Mouse (Mus musculus) ovary, postnatal 10 days (tissue): Measurements from ENCODE around the gene Gm12184.
"Not testable (repeated sequence)": the region's sequence is repeated elsewhere in the genome, so short reads cannot be mapped to it uniquely, and the experiment has no call there.

ENCODE experiments used
- DNase-seq: peaks from one replicate; pipeline ENCODE4 v3.0.0; 2022; ENCODE audit warnings: low spot score

The Gm12184 gene

DNA sequence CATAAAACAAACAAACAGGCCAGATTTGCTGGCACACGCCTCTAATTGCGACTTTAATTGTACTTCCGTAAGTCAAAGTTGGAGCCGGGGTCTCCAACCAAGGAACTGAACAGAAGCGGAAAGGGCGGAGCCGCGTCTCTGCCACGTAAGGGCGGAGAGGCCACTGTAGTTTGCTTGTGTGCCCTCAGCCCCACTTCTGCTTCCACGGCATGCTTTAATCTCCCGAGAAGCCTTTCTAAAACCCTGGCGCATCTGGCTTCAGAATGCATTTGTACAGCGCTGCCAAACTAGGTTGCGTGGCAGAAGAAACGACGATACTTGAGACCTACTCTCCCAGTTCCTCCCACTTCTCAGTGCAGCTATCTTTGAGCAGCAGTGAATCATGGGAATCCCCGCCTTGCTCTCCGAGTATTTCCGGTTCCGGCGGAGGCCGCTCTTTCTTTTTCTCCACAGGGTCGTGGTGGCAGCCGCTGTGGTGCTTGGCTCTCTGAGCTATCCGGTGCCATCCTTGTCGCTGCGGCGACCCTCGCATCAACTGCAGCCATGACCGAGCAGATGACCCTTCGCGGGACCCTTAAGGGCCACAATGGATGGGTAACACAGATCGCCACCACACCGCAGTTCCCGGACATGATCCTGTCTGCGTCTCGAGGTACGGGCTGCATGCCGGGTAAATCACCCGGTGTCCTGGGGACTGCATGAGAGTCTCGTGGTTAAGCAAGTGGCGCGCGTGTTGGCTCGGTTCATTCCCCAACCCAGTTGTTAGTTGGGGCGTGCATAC lies 26.3 kb downstream of the Gm12184 start, which contains the start of gene Rack1:
TSS of gene Rack1 (plus strand) at position 412 of the 781 bp plus-strand sequence.
- DNase-seq: peak; percentile 84

DNA sequence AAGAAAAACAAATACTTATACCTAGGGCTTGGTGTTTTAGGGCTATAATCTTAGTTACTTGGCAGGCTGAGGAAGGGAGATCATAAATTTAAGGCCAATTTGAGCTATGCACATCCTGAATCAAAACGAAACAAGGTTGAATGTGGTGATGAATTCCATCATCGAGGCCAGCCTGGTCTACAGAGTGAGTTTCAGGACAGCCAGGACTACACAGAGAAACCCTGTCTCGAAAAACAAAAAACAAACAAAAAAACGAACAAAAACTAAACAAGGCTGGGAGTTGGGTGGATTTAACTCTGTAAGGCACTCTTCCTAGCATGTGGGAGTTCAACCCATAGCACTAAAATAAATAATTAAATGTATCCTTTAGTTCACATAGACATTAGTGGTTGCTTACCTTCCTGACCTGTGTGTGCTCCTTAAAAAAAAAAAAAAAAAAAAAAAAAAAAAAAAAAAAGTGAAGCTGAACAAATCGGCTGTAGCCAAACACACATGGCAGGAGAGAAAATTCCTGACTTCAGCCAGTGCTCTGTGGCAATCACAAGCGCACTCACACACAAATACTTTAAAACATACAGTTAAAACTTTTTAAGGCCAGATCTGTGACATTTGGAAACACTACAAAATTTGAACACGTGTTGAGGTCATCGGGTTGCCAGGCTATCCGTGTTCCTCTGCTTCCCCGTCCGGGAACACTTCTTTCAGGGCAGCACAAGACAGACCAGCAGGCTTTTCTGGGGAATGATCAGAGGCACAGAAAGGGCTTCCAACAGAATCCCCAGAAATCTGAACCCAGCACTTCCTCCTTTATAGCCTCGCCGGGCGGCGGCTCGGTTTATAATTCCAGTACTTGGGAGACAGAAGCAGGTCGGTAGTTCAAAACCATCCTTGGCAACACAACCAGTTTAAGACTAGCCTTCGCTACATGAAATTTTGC lies 27.2 kb downstream of the Gm12184 start:
- DNase-seq: no peak

DNA sequence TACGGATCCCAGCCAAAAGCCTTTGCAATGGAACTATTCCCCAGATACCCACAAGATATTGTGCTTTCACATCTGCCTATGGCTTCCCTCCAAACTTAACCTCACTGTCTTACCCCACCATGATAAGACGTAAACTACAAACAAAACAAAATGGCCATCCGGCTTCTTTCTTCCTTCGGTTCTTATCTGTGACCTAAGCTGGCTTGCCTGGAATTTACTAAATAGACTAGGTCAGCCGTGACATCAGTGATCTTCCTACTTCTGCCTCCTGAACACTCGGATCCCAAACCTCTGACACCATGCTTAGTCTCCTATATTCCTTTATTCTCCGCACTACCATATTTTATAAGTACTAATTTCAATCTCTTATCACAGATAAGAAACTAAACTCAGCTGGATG lies 28.1 kb downstream of the Gm12184 start:
- no peak for DNase-seq

DNA sequence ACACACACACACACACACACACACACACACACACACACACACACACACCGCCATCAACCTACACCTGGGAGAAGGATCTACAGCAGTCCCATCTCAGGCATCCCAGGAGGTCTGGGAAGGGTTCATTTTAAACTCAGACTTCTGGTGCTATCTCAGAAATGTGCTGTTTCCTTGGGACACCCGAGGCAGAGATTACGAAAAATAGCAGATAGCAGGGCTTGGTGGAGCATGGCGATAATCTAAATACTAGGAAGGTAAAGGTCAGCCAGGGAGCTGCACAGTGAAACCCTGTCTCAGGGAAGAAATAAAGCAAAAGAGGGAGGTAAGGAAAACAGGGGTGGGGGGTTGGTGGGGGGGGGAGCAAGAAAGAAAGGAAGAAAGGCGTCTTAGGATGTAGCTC lies 29.2 kb downstream of the Gm12184 start:
- DNase-seq: no peak

DNA sequence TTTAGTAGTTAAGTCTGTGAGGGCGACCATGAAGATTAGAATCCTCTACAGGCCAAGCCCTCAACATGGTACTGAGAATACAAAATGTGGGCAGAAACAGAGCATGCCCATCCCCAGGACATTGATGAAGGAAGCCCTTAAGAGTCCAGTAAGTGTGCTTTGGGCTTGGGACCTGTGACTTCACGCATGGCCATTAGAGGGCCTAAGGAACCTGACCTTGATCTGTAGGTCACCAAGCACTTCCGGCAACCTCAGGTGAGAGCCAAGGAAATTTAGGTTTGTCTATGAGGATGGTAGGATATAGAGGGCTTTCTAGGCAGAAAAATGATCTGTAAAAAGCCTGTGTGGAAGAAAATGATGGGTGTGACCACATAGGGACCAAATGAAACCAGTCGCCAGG lies 30.2 kb downstream of the Gm12184 start:
- no peak for DNase-seq

DNA sequence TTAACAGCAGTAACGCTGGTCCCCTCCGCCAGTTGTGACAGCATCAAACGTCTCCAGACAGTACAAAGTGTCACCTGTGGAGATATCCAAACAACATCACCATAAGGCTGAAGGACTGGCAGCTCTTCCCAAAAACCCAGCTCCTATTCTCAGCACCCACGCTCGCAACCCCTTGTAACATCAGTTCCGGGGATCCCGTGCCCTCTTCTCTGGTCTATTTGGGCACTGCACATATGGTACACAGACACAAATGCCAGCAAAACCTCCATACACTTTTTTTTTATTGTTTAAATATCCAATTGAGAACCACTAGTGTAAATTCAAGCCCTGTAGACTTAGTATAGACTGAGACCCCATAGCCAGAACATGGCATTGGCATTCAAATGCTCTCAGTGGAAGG lies 31.2 kb downstream of the Gm12184 start:
- DNase-seq: no peak

DNA sequence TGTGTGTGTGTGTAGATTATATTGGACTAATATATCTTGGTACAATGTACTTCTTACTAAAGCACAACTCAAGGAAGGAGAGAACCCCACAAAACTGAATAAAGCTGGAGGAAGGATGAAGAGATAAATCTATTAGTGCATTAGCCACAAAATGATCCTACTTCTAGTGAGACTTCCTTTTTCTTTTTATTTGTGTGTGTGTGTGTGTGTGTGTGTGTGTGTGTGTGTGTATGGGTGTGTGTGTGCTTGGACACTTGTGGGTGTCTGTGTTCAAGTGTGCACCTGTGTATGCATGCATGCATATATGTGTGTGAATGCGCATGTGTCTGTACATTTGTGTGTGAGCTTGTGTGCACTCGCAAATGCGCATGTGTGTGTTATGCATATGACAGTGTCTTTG lies 33.3 kb downstream of the Gm12184 start:
- no peak for DNase-seq

DNA sequence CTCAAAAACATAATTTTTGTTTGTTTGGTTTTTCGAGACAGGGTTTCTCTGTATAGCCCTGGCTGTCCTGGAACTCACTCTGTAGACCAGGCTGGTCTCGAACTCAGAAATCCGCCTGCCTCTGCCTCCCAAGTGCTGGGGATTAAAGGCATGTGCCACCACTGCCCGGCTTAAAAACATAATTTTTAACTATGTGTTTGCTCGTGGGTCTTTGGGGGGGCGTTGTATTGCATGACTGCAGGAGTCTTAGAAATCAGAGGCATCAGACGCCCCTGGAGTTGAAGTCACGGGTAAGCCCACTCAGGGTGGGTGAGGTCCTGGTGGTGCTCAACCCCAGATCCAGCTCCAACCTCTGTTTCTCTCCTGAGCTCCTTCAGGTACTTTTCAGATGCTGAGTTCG lies 34.6 kb downstream of the Gm12184 start:
- DNase-seq: not testable (repeated sequence)

DNA sequence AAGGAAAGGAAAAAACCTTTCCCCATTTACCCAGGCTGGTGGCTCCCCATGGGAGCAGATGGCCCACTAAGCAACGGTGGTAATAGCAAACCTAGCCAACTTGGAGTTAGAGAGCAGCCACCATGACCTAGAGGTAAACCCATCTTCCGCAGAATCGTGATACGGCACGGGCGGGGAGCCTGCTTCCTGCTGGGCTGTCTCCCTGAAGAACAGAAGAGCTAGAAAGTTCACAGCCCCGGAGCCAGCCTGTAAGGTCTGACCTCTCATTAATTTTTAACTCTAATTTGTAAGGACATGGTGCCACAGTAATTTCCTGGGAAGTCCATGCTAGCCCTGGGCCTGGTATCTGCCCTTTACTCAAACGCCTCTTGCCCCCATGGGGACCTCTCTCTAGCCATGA lies 35.5 kb downstream of the Gm12184 start:
- DNase-seq: no peak

DNA sequence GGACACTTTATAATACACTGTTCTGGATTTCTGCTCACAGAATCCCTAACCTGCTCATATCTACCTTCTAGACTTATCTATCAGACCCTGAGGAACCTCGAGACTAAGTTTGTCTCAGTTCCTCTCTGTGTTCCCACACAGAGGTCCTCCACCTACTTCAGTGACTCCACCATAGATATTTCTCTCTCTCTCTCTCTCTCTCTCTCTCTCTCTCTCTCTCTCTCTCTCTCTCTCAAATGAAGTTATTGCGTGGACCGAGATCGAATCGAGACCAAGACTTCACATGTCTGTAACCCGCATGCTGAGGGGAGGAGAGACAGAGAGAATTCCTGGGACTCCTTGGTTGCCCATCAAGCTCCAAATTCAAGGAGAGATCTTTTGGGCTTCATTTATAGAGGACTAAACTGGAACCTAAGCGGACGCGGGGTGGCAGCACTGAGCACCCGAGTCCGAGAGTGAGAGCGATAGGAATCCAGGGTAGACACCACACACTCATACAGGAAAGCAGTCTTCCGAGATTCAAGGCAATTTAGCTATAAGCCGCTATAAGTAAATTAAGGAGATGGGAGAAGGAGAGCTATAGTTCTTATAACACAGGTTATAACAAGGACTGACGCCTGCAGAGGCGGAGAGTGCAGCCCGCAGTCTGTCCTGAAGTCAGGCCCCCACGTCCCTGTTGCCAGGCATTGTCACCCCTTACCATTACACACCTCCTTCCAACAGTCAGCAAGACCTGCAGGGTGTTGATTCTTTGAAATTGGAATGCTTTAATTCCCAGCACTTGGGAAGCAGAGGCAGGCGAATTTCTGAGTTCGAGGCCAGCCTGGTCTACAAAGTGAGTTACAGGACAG lies 36.3 kb downstream of the Gm12184 start:
- peak; percentile 73 for DNase-seq

DNA sequence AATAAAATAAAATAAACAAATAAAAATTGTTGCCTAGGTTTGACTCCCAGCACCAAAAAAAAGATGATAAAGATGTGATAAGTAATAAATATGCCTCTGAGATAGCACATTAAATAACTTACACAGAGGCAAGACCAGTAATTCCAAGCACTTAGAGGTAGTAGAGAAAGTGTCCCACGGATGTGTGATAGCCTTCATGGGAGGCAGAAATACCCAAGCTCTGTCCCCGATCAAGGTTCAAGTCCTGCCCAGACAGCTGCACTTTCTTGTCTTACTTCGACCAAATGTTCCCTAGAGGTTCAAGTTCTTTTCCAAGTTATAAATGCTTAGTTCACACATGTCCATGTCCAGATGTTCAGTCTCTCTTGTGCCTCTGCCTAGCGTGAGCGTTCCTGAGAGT lies 37.2 kb downstream of the Gm12184 start:
- no peak for DNase-seq

DNA sequence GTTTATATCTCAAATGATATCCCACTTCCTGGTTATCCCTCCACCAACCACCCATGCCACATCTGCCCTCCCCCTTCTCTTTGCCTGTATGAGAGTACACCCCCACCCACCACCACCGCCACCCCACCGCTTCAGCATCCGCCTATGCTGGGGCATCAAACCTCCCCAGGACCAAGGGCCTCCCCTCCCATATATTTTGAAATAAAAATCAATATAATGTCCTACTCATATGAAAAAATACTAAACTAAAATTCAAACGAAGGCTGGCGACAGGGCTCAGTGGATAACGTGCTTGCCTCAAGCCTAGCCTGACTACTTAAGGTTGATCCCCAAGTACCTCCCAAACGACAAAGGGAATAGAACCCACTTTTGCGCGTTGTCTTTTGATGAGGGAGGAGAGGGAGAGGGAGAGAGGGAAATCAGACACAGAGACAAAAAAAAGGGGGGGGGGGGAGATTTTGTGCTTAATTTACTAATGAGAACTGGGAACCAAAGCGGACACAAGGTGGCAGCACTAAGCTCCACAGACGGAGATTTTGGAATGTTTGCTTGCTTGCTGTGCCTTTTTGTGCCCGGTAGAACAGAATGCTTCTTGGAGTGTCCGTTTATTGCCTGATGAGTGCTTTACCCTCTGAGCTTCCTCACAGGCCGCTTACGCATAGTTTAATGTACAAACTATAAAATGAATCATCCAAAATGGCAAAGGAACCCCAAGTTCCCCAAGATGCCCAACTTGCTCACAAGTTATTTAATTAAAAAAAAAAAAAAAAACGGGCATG lies 38.0 kb downstream of the Gm12184 start:
- DNase-seq: no peak

DNA sequence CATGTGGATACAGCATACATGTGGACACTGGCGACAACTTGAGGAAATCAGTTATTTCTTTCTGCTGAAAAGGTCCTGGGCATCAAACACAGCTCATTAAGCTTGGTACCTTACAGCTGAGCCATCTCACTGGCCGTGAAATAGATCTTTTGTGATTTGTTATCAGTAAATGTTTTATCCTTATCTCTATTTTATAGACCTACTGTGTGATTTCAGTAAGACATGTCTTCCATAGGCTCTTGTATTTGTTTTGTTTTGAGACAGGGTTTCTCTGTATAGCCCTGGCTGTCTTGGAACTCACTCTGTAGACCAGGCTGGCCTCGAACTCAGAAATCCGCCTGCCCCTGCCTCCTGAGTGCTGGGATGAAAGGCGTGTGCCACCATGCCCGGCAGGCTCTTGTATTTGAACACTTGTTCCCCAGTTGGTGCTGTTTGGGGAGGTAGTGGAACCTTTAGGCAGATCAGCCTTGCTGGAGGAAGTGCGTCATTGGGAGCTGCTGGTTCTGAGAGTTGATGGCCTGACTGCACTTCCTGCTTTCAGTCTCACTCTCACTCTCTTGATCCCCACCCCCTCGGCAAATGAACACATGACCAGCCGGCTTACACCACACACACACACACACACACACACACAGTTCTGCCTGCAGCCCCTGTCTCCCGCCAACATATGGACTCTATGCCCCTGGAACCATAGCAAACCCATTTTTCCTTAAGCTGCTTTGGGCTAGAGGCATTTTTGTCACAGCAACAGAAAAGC lies 38.8 kb downstream of the Gm12184 start:
- no peak for DNase-seq

DNA sequence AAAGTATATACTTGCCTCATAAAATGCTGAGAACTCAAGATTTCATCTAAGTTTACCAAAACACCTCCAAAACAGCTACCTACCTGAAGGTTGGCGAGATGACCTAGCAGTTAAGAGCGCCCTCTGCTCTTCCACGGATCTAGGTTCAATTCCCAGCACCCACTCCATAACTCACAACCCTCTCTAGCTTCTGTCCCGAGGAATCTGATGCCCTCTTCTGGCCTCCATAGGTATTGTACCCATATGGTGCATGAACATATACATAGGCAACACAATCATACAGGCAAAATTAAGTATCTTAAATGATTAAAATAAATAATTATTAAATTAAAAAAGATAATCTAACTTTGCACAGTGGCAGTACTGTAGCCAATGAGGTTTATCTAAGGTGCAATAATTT lies 44.2 kb downstream of the Gm12184 start:
- DNase-seq: no peak

DNA sequence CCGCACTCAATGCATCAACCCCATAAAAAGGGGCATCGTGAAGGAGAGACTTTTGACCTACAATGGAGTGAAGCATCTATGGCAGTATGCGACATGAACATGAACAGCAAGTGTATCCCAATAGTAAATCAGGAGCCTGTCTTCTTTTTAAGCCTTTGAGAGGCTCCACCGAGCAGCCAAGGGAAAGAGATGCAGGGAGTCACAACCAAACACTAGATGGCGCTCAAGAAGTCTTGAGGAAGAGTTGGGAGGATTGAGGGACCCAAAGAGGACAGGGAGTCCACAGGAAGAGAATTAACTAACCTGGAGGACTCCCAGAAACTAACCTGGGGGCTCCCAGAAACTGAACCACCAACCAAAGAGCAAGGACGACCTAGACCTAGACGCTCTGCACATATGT lies 47.0 kb downstream of the Gm12184 start:
- DNase-seq: no peak

DNA sequence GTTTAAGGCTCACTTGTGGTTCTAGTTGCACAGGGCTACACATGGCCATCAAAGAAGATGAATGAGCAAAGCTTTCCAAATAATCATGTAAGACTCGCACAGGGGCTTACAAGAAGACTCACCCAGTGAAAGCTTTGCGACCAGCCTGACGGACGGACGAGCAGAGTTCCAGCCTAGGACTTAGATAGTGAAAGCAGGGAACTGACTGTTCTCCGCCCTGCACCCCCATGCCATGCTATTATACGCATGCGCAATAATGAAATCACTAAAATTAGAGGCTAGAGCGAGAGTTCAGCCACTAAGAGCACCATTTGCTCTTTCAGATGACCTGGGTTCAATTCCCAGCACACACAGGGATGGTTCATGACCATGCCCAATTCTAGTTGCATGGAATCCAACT lies 49.2 kb downstream of the Gm12184 start:
- no peak for DNase-seq

DNA sequence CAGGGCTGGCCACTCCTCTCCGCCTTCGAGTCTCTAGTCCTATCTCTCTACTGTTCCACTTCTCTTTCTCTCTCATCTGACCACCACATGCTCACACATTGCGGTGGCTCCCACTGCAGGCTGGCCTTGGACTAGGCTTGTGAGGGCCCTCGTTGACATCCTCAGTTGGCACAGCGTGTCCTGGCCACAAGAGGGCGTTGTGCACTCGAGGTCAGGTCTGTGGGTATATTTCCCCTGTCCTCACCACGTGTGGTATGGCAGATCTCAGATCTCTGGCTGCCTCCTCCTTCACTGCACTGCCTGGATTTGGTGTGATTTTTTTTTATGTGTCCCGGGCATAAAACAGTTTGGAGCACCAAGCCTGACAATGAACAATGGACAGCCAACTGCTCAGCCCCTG lies 49.8 kb downstream of the Gm12184 start:
- no peak for DNase-seq

DNA sequence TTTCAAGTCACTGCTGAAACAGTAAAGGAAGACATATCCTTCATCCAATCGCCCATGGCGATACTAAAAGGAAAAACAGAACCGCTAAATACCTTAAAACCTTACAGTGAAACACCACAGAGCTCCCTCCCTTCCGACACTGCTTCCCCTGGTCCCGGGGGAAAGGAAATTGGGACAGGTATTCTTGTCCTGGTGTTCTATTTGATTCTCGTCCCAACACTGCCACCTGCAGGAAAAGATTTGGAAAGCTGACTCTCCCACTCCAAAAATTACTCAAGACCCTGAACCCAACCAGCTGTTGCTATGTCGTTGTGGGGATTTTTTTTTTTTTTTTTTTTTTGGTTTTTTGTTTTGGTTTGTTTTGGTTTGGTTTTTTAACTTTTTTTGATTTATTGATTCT lies 51.0 kb downstream of the Gm12184 start:
- DNase-seq: no peak
